Mouse (Mus musculus) liver, adult (tissue): ENCODE measurements at regions not wholly inside any gene's neighbourhood (a gene's known extent, or its start where the extent isn't known, plus 50 kb on each side); places are given as distances from the start of the nearest gene placed in this dataset.

Experiments used
- GATA4 ChIP-seq: IDR thresholded peaks from 2 replicates; pipeline ENCODE4 v1.6.1; 2014; ENCODE audit warnings: mild to moderate bottlenecking, low read length; ENCODE audit not compliant: insufficient replicate concordance

- no peak for TF ChIP-seq GATA4
These were observed 72.6 kb downstream of the Icos start for GRCm38 (mm10) chr1:61050346-61050745.

- no peak for TF ChIP-seq GATA4
These were observed 75.9 kb downstream of the Icos start for GRCm38 (mm10) chr1:61053676-61054075.

GRCm38 (mm10) chr1:61054391-61054790 is 76.7 kb downstream of the Icos start:
- TF ChIP-seq GATA4 = no peak

- TF ChIP-seq GATA4 = no peak
These were observed 77.4 kb downstream of the Icos start for GRCm38 (mm10) chr1:61055176-61055575.

- TF ChIP-seq GATA4 = no peak
These were observed 82.3 kb downstream of the Icos start for GRCm38 (mm10) chr1:61059910-61060536.

GRCm38 (mm10) chr1:61061892-61062460 is 84.2 kb downstream of the Icos start:
- TF ChIP-seq GATA4 = no peak

- no peak for TF ChIP-seq GATA4
These were observed 90.4 kb downstream of the Icos start for GRCm38 (mm10) chr1:61068112-61068511.

- TF ChIP-seq GATA4 = no peak
These were observed 96.4 kb downstream of the Icos start for GRCm38 (mm10) chr1:61074127-61074526.

GRCm38 (mm10) chr1:61075335-61075734 is 97.6 kb downstream of the Icos start:
- no peak for TF ChIP-seq GATA4

- TF ChIP-seq GATA4 = no peak
These were observed 107.0 kb downstream of the Icos start for GRCm38 (mm10) chr1:61084732-61085131.

GRCm38 (mm10) chr1:61086811-61087210 is 109.1 kb downstream of the Icos start:
- no peak for TF ChIP-seq GATA4

GRCm38 (mm10) chr1:61090801-61091200 is 113.1 kb downstream of the Icos start:
- no peak for TF ChIP-seq GATA4

GRCm38 (mm10) chr1:61095481-61096165 is 117.9 kb downstream of the Icos start:
- TF ChIP-seq GATA4 = no peak

- no peak for TF ChIP-seq GATA4
These were observed 121.6 kb downstream of the Icos start for GRCm38 (mm10) chr1:61099341-61099740.

GRCm38 (mm10) chr1:61101679-61102078 is 124.0 kb downstream of the Icos start:
- no peak for TF ChIP-seq GATA4

- TF ChIP-seq GATA4 = no peak
These were observed 124.6 kb downstream of the Icos start for GRCm38 (mm10) chr1:61102346-61102745.
